Mouse (Mus musculus): ENCODE measurements around the gene Rpl18. TPM values are rescaled to one million over a fixed set of nuclear protein-coding genes. Genes with fewer than 3 reads are reported as not detected.
A peak's percentile ranks its signal among the peaks of the same experiment; 100 is the strongest.

The Rpl18 gene
- polyA plus RNA-seq, 1 experiment from 2014 or later, result 708 TPM

- under 1% methylated on average over 20 of the region's 20 CpGs for WGBS
- Histone ChIP-seq H3K9ac (ENCODE audit: low read depth, low read length) (peak overlapping the region; percentile 79), H3K4me2 (replicated peaks; ENCODE audit: low read depth) (peak overlapping the region; percentile 78), H3K36me3 (ENCODE audit: control insufficient read depth, insufficient read depth) (peaks cover 29% of the 10 kb centered on the region), H3K27ac (ENCODE audit: low read depth, low read length) (peak overlapping the region; percentile 79), H3K27me3 (replicated peaks; ENCODE audit: control insufficient read depth, insufficient read depth, low read length) (no peaks in the 10 kb centered on the region), H3K4me1 (replicated peaks; ENCODE audit: control insufficient read depth, insufficient read depth, low read length) (peaks cover 19% of the 10 kb centered on the region; the same call in 1 of the 2 replicates), H3K9me3 (ENCODE audit: control insufficient read depth) (no peaks in the 10 kb centered on the region), H3K4me3 (ENCODE audit: low read depth, low read length) (peak overlapping the region; percentile 67)
- ATAC-seq, result no peak
- no peak for TF ChIP-seq CTCF (IDR thresholded peaks at IDR 0.05; ENCODE audit: low read depth)
Observed at GRCm38 (mm10) chr7:45718331-45718730, 3.1 kb downstream of the Rpl18 start.

- Histone ChIP-seq H3K27ac (ENCODE audit: low read depth, low read length) (peak overlapping the region; percentile 79; the same call in 1 of the 2 replicates), H3K4me3 (ENCODE audit: low read depth, low read length) (peak overlapping the region; percentile 67), H3K27me3 (replicated peaks; ENCODE audit: control insufficient read depth, insufficient read depth, low read length) (no peaks in the 10 kb centered on the region), H3K36me3 (ENCODE audit: control insufficient read depth, insufficient read depth) (peaks cover 35% of the 10 kb centered on the region), H3K9me3 (ENCODE audit: control insufficient read depth) (no peaks in the 10 kb centered on the region), H3K9ac (ENCODE audit: low read depth, low read length) (peak overlapping the region; percentile 79), H3K4me1 (replicated peaks; ENCODE audit: control insufficient read depth, insufficient read depth, low read length) (peaks cover 19% of the 10 kb centered on the region; the same call in 1 of the 2 replicates), H3K4me2 (replicated peaks; ENCODE audit: low read depth) (peak overlapping the region; percentile 78)
- 62% methylated on average over 10 of the region's 10 CpGs for WGBS
- no peak for ATAC-seq
- no peak for TF ChIP-seq CTCF (IDR thresholded peaks at IDR 0.05; ENCODE audit: low read depth)
Observed at GRCm38 (mm10) chr7:45719180-45719579, 3.9 kb downstream of the Rpl18 start.

GRCm38 (mm10) chr7:45719738-45720412, 4.6 kb downstream of the Rpl18 start:
- H3K4me2 ChIP-seq (replicated peaks; ENCODE audit: low read depth), result peak overlapping the region; percentile 78
- peaks cover 41% of the 10 kb centered on the region for H3K36me3 ChIP-seq (ENCODE audit: control insufficient read depth, insufficient read depth)
- H3K9ac ChIP-seq (ENCODE audit: low read depth, low read length), result peak overlapping the region; percentile 79; the same call in 1 of the 2 replicates
- H3K4me1 ChIP-seq (replicated peaks; ENCODE audit: control insufficient read depth, insufficient read depth, low read length), result peaks cover 16% of the 10 kb centered on the region; the same call in 1 of the 2 replicates
- peak overlapping the region; percentile 86; the same call in 1 of the 2 replicates for H3K27ac ChIP-seq (ENCODE audit: low read depth, low read length)
- H3K4me3 ChIP-seq (ENCODE audit: low read depth, low read length), result peak overlapping the region; percentile 67; the same call in 1 of the 2 replicates
- ATAC-seq, result no peak
- H3K27me3 ChIP-seq (replicated peaks; ENCODE audit: control insufficient read depth, insufficient read depth, low read length), result no peaks in the 10 kb centered on the region
- no peak for TF ChIP-seq CTCF (IDR thresholded peaks at IDR 0.05; ENCODE audit: low read depth)
- H3K9me3 ChIP-seq (ENCODE audit: control insufficient read depth), result no peaks in the 10 kb centered on the region
- 81% methylated on average over 15 of the region's 16 CpGs for WGBS

GRCm38 (mm10) chr7:45720413-45721233, 5.4 kb downstream of the Rpl18 start, which contains the start of gene Fam83e:
Gene Fam83e (plus strand): TSS chr7:45721212.
- Histone ChIP-seq H3K4me1 (replicated peaks; ENCODE audit: control insufficient read depth, insufficient read depth, low read length) (peaks cover 15% of the 10 kb centered on the region; the same call in 1 of the 2 replicates), H3K27ac (ENCODE audit: low read depth, low read length) (peak within 1 kb of the TSS; percentile 86), H3K36me3 (ENCODE audit: control insufficient read depth, insufficient read depth) (peaks cover 49% of the 10 kb centered on the region), H3K27me3 (replicated peaks; ENCODE audit: control insufficient read depth, insufficient read depth, low read length) (no peaks in the 10 kb centered on the region), H3K9me3 (ENCODE audit: control insufficient read depth) (no peaks in the 10 kb centered on the region), H3K4me3 (ENCODE audit: low read depth, low read length) (peak within 1 kb of the TSS; percentile 33), H3K4me2 (replicated peaks; ENCODE audit: low read depth) (peak within 1 kb of the TSS; percentile 78), H3K9ac (ENCODE audit: low read depth, low read length) (peak within 1 kb of the TSS; percentile 45)
- ATAC-seq, result peak; percentile 70
- peak; percentile 50 for TF ChIP-seq CTCF (IDR thresholded peaks at IDR 0.05; ENCODE audit: low read depth)
- 56% methylated on average over 14 of the region's 14 CpGs for WGBS

GRCm38 (mm10) chr7:45721234-45721571, 5.9 kb downstream of the Rpl18 start:
- Histone ChIP-seq H3K4me3 (ENCODE audit: low read depth, low read length) (peak overlapping the region; percentile 33), H3K36me3 (ENCODE audit: control insufficient read depth, insufficient read depth) (peaks cover 52% of the 10 kb centered on the region), H3K27ac (ENCODE audit: low read depth, low read length) (peak overlapping the region; percentile 86), H3K4me2 (replicated peaks; ENCODE audit: low read depth) (peak overlapping the region; percentile 57), H3K9ac (ENCODE audit: low read depth, low read length) (peak overlapping the region; percentile 45), H3K4me1 (replicated peaks; ENCODE audit: control insufficient read depth, insufficient read depth, low read length) (peaks cover 9% of the 10 kb centered on the region; the same call in 1 of the 2 replicates), H3K9me3 (ENCODE audit: control insufficient read depth) (no peaks in the 10 kb centered on the region), H3K27me3 (replicated peaks; ENCODE audit: control insufficient read depth, insufficient read depth, low read length) (no peaks in the 10 kb centered on the region)
- ATAC-seq, result no peak
- TF ChIP-seq CTCF (IDR thresholded peaks at IDR 0.05; ENCODE audit: low read depth), result no peak
- WGBS, result 38% methylated on average over 7 of the region's 7 CpGs

Measured in intestine, postnatal 0 days (tissue).